In genomic region chr16:52064309-52065105, GRCm38 (mm10) we compare ENCODE assay signal across 9 mouse cellular contexts. TPM values are rescaled to one million over a fixed set of nuclear protein-coding genes. Genes with fewer than 3 reads are reported as not detected.
A peak's percentile ranks its signal among the peaks of the same experiment; 100 is the strongest.
DNase-seq lines count a peak whose midpoint lies in the region; ATAC-seq and TF ChIP-seq lines count a peak whose summit lies in the region.
"Had no signal": no experiment of that assay in that cellular context is flagged by ENCODE, and none has a peak within 500 bp of the region (broad histone marks: within the 10 kb centered on the region; RNA-seq: fewer than 3 reads in every experiment).

No protein-coding gene starts in this region.

- peak overlapping the region; percentile 48; the same call in 1 of the 2 replicates for H3K27ac ChIP-seq in hindbrain, embryonic 13.5 days
- H3K27ac ChIP-seq in hindbrain, postnatal 0 days: no peak overlapping the region
- H3K27ac ChIP-seq in neural tube, embryonic 13.5 days (replicated peaks): 0 out of 2 replicates have a peak overlapping the region, but pooled peaks have one; percentile 6
- H3K27ac ChIP-seq in neural tube, embryonic 15.5 days (replicated peaks): no peak overlapping the region

- H3K9ac ChIP-seq in hindbrain, embryonic 13.5 days: no peak overlapping the region
- no peak overlapping the region for H3K9ac ChIP-seq in hindbrain, postnatal 0 days (replicated peaks; ENCODE audit: low read length)
- no peak overlapping the region for H3K9ac ChIP-seq in neural tube, embryonic 13.5 days
- no peak overlapping the region for H3K9ac ChIP-seq in neural tube, embryonic 15.5 days (replicated peaks)

- H3K27me3 ChIP-seq in hindbrain, embryonic 13.5 days: no peaks in the 10 kb centered on the region
- no peaks in the 10 kb centered on the region for H3K27me3 ChIP-seq in hindbrain, postnatal 0 days (ENCODE audit: insufficient read depth, low read length)
- H3K27me3 ChIP-seq in neural tube, embryonic 13.5 days: no peaks in the 10 kb centered on the region
- H3K27me3 ChIP-seq in neural tube, embryonic 15.5 days (replicated peaks): no peaks in the 10 kb centered on the region

- H3K36me3 ChIP-seq in hindbrain, embryonic 13.5 days: no peaks in the 10 kb centered on the region
- H3K36me3 ChIP-seq in hindbrain, postnatal 0 days (ENCODE audit: insufficient read depth, low read length): no peaks in the 10 kb centered on the region
- H3K36me3 ChIP-seq in neural tube, embryonic 13.5 days: no peaks in the 10 kb centered on the region
- H3K36me3 ChIP-seq in neural tube, embryonic 15.5 days: no peaks in the 10 kb centered on the region

- ATAC-seq in hindbrain, embryonic 13.5 days (ENCODE audit: low FRiP score): no peak
- ATAC-seq in hindbrain, postnatal 0 days: no peak
- peak; percentile 32; the same call in 1 of the 2 replicates for ATAC-seq in neural tube, embryonic 13.5 days (ENCODE audit: low read depth)
- no peak for ATAC-seq in neural tube, embryonic 15.5 days (ENCODE audit: low FRiP score)
- peak; percentile 35 for ATAC-seq in inflammation-experienced regulatory T-cells, adult 6 months

- no peak for TF ChIP-seq CTCF in hindbrain, postnatal 0 days (IDR thresholded peaks at IDR 0.05; ENCODE audit: low read depth)

- WGBS in hindbrain, embryonic 13.5 days: 76% methylated on average over 12 of the region's 12 CpGs
- 78% methylated on average over 12 of the region's 12 CpGs for WGBS in hindbrain, postnatal 0 days
- 67% methylated on average over 12 of the region's 12 CpGs for WGBS in neural tube, embryonic 13.5 days
- 63% methylated on average over 12 of the region's 12 CpGs for WGBS in neural tube, embryonic 15.5 days

- no peaks in the 10 kb centered on the region for H3K9me3 ChIP-seq in hindbrain, embryonic 13.5 days
- H3K9me3 ChIP-seq in hindbrain, postnatal 0 days (ENCODE audit: low read length): no peaks in the 10 kb centered on the region
- H3K9me3 ChIP-seq in neural tube, embryonic 13.5 days: no peaks in the 10 kb centered on the region
- H3K9me3 ChIP-seq in neural tube, embryonic 15.5 days (replicated peaks): no peaks in the 10 kb centered on the region

- no peak overlapping the region for H3K4me2 ChIP-seq in hindbrain, embryonic 13.5 days
- H3K4me2 ChIP-seq in hindbrain, postnatal 0 days (ENCODE audit: low read depth, low read length): no peak overlapping the region
- no peak overlapping the region for H3K4me2 ChIP-seq in neural tube, embryonic 13.5 days
- H3K4me2 ChIP-seq in neural tube, embryonic 15.5 days: no peak overlapping the region

- peaks cover 29% of the 10 kb centered on the region for H3K4me1 ChIP-seq in hindbrain, embryonic 13.5 days (replicated peaks)
- H3K4me1 ChIP-seq in hindbrain, postnatal 0 days (ENCODE audit: insufficient read depth, low read length): no peaks in the 10 kb centered on the region
- peaks cover 32% of the 10 kb centered on the region for H3K4me1 ChIP-seq in neural tube, embryonic 13.5 days (replicated peaks)
- peaks cover 23% of the 10 kb centered on the region for H3K4me1 ChIP-seq in neural tube, embryonic 15.5 days

- no peak for DNase-seq in hindbrain, postnatal 0 days (ENCODE audit: low spot score)
- DNase-seq in cerebellum, adult 9-10 months: no peak
- no peak for DNase-seq in ovary, postnatal 10 days (ENCODE audit: low spot score)
- DNase-seq in urinary bladder, postnatal 4 days (ENCODE audit: low spot score in 2 of 2): no peak
- DNase-seq: cerebellum, adult 8-10 months had no signal

- H3K4me3 ChIP-seq in hindbrain, embryonic 13.5 days: no peak overlapping the region
- no peak overlapping the region for H3K4me3 ChIP-seq in hindbrain, postnatal 0 days (ENCODE audit: low read length)
- H3K4me3 ChIP-seq in neural tube, embryonic 13.5 days: no peak overlapping the region
- H3K4me3 ChIP-seq in neural tube, embryonic 15.5 days (replicated peaks): no peak overlapping the region

RNA-seq across cellular contexts. Expression of gene Cblb, which starts 33.5 kb away (rescaled TPM):
- polyA plus RNA-seq in hindbrain, embryonic 13.5 days (2015; fragmentation: Nextera tagmentation; extraction: Ambion mirVana): 19.6 and 21.5 TPM in 2 replicates
- 9.6 and 11.4 TPM in 2 replicates for total RNA-seq in hindbrain, postnatal 0 days (2014; rRNA removed)
- polyA plus RNA-seq in hindbrain, postnatal 0 days (2015; fragmentation: Nextera tagmentation; extraction: Ambion mirVana): 3.6 and 4.3 TPM in 2 replicates
- 16.8 and 20.1 TPM in 2 replicates for polyA plus RNA-seq in neural tube, embryonic 13.5 days (2015; fragmentation: Nextera tagmentation; extraction: Ambion mirVana)
- polyA plus RNA-seq in neural tube, embryonic 15.5 days (2015; fragmentation: Nextera tagmentation; extraction: Ambion mirVana): 7.7 and 10.8 TPM in 2 replicates
- polyA plus RNA-seq in inflammation-experienced regulatory T-cells, adult 6 months (2017; shearing (Covaris generic)): 10 to 100 TPM; 40.7 to 50.0 (median 46.0) TPM

Comparison
In these comparisons a context has a peak if more than half of its experiments do, and no peak if none do; other contexts are left out.
1. ATAC-seq: peak in neural tube, embryonic 13.5 days (single experiment) and inflammation-experienced regulatory T-cells, adult 6 months (single experiment); none in hindbrain, embryonic 13.5 days (single experiment), hindbrain, postnatal 0 days (single experiment) and neural tube, embryonic 15.5 days (single experiment).
2. H3K27ac ChIP-seq: peak in hindbrain, embryonic 13.5 days (single experiment) and neural tube, embryonic 13.5 days (single experiment); none in hindbrain, postnatal 0 days (single experiment) and neural tube, embryonic 15.5 days (single experiment).